Mouse (Mus musculus): ENCODE measurements around the gene Cd164l2. TPM values are rescaled to one million over a fixed set of nuclear protein-coding genes. Genes with fewer than 3 reads are reported as not detected.
A peak's percentile ranks its signal among the peaks of the same experiment; 100 is the strongest.

The Cd164l2 gene
- polyA plus RNA-seq, 1 experiment from 2014 or later: 0.93 TPM

DNA sequence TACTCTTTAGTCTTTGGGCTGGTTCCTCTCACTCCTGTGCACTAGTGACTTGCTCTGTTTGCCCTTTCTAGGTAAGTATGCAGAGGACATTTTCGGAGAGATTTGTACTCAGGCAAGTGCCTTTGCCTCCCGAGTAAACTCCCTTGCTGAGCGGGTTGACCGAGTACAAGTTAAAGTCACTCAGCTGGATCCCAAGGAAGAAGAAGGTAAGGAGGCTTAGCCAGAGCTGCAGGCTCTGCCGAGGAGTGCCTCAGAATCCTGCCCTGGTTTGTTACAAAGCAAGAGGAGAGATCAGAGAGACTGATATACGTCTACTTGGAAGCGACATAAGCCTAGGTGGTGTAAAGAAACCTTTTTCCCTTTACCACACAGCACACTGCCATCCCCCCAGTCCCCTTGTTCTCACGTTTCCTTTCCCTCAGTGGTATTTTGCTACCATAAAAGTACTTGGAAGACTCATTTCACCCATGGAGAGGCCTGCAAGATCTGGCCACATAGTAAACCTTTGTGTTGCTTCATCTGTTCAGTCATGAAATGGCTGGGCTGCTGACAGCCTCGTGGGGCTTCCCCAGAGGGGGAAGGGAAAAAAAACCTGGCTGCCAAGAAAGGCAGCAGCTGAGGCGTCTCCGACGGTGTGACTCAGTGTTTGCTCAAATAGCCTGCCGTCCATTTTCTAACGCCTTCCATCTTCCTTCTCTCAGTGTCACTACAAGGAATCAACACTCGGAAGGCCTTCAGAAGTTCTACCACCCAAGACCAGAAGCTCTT is 26.8 kb upstream of the Cd164l2 start:
- Histone ChIP-seq H3K36me3 (ENCODE audit: control insufficient read depth, insufficient read depth, low read length) (no peaks in the 10 kb centered on the region), H3K9ac (ENCODE audit: low read depth, low read length) (no peak overlapping the region), H3K27ac (ENCODE audit: low read depth, low read length) (0 out of 2 replicates have a peak overlapping the region, but pooled peaks have one; percentile 9), H3K4me1 (replicated peaks; ENCODE audit: control insufficient read depth, insufficient read depth, low read length) (no peaks in the 10 kb centered on the region), H3K9me3 (ENCODE audit: control insufficient read depth, low read length) (no peaks in the 10 kb centered on the region), H3K4me2 (replicated peaks; ENCODE audit: low read depth, low read length) (no peak overlapping the region), H3K27me3 (ENCODE audit: control insufficient read depth, insufficient read depth, low read length) (no peaks in the 10 kb centered on the region), H3K4me3 (ENCODE audit: low read depth, low read length) (no peak overlapping the region)
- no peak for ATAC-seq (ENCODE audit: low FRiP score)
- 56% methylated on average over 15 of the region's 15 CpGs for WGBS
- no peak for DNase-seq (ENCODE audit: low spot score)

DNA sequence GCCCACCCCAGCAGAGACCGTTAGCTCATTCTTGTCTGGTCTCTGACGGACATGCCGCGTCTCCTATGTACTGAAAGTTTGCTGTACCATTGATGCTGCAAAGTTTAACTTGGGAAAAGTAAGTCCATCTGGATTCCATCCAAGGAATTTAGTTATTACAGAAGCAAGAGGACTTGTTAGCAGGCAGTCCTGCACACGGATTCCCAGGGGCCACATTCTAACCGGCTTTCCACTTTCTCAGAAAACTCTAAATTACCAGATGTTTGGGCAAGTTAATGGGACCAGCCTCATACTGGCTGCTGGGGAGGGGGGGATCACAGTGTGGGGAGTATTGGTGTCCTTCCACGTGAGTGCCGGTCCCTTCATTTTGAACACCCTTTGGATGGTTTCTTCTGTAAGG is 26.0 kb upstream of the Cd164l2 start:
- Histone ChIP-seq H3K36me3 (ENCODE audit: control insufficient read depth, insufficient read depth, low read length) (no peaks in the 10 kb centered on the region), H3K4me1 (replicated peaks; ENCODE audit: control insufficient read depth, insufficient read depth, low read length) (no peaks in the 10 kb centered on the region), H3K9me3 (ENCODE audit: control insufficient read depth, low read length) (no peaks in the 10 kb centered on the region), H3K4me3 (ENCODE audit: low read depth, low read length) (no peak overlapping the region), H3K27me3 (ENCODE audit: control insufficient read depth, insufficient read depth, low read length) (no peaks in the 10 kb centered on the region), H3K27ac (ENCODE audit: low read depth, low read length) (no peak overlapping the region), H3K9ac (ENCODE audit: low read depth, low read length) (no peak overlapping the region), H3K4me2 (replicated peaks; ENCODE audit: low read depth, low read length) (no peak overlapping the region)
- ATAC-seq (ENCODE audit: low FRiP score): no peak
- DNase-seq (ENCODE audit: low spot score): no peak
- 82% methylated on average over 8 of the region's 8 CpGs for WGBS

DNA sequence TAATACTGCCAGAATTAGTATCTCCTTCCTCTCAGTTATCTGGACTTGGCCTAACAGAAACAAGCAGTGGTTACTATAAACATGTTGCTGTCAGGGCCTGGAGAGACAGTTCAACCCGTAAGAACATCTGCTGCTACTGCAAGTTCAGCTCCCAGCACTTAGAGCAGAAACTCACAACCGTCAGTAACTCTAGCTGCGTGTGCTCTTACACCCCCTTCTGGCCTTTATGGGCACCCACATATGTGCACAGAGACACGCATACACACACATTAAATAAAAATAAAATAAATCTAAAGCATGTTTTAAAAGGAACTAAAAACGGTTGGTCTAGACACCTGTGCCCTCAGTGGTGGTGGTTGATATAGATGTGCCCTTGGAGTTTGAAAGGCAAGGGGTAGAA is 25.1 kb upstream of the Cd164l2 start:
- 91% methylated on average over 5 of the region's 5 CpGs for WGBS
- Histone ChIP-seq H3K36me3 (ENCODE audit: control insufficient read depth, insufficient read depth, low read length) (no peaks in the 10 kb centered on the region), H3K9me3 (ENCODE audit: control insufficient read depth, low read length) (no peaks in the 10 kb centered on the region), H3K9ac (ENCODE audit: low read depth, low read length) (no peak overlapping the region), H3K4me3 (ENCODE audit: low read depth, low read length) (no peak overlapping the region), H3K4me1 (replicated peaks; ENCODE audit: control insufficient read depth, insufficient read depth, low read length) (no peaks in the 10 kb centered on the region), H3K27me3 (ENCODE audit: control insufficient read depth, insufficient read depth, low read length) (no peaks in the 10 kb centered on the region), H3K4me2 (replicated peaks; ENCODE audit: low read depth, low read length) (no peak overlapping the region), H3K27ac (ENCODE audit: low read depth, low read length) (no peak overlapping the region)
- DNase-seq (ENCODE audit: low spot score) (no peak), ATAC-seq (ENCODE audit: low FRiP score) (no peak)

GRCm38 (mm10) chr4:133189396-133189795 is 22.5 kb upstream of the Cd164l2 start:
- ATAC-seq (ENCODE audit: low FRiP score) (no peak), DNase-seq (ENCODE audit: low spot score) (no peak)
- H3K9ac ChIP-seq (ENCODE audit: low read depth, low read length): no peak overlapping the region
- no peak overlapping the region for H3K27ac ChIP-seq (ENCODE audit: low read depth, low read length)
- no peak overlapping the region for H3K4me3 ChIP-seq (ENCODE audit: low read depth, low read length)
- no peak overlapping the region for H3K4me2 ChIP-seq (replicated peaks; ENCODE audit: low read depth, low read length)
- H3K9me3 ChIP-seq (ENCODE audit: control insufficient read depth, low read length): no peaks in the 10 kb centered on the region
- H3K27me3 ChIP-seq (ENCODE audit: control insufficient read depth, insufficient read depth, low read length): no peaks in the 10 kb centered on the region
- 67% methylated on average over 10 of the region's 10 CpGs for WGBS
- H3K36me3 ChIP-seq (ENCODE audit: control insufficient read depth, insufficient read depth, low read length): no peaks in the 10 kb centered on the region
- H3K4me1 ChIP-seq (replicated peaks; ENCODE audit: control insufficient read depth, insufficient read depth, low read length): no peaks in the 10 kb centered on the region

GRCm38 (mm10) chr4:133194482-133194881 is 17.4 kb upstream of the Cd164l2 start:
- no peak for ATAC-seq (ENCODE audit: low FRiP score)
- no peaks in the 10 kb centered on the region for H3K36me3 ChIP-seq (ENCODE audit: control insufficient read depth, insufficient read depth, low read length)

GRCm38 (mm10) chr4:133195014-133195413 is 16.9 kb upstream of the Cd164l2 start:
- Histone ChIP-seq H3K4me2 (replicated peaks; ENCODE audit: low read depth, low read length) (no peak overlapping the region), H3K36me3 (ENCODE audit: control insufficient read depth, insufficient read depth, low read length) (no peaks in the 10 kb centered on the region), H3K27me3 (ENCODE audit: control insufficient read depth, insufficient read depth, low read length) (no peaks in the 10 kb centered on the region), H3K9me3 (ENCODE audit: control insufficient read depth, low read length) (no peaks in the 10 kb centered on the region), H3K4me3 (ENCODE audit: low read depth, low read length) (no peak overlapping the region), H3K27ac (ENCODE audit: low read depth, low read length) (no peak overlapping the region), H3K9ac (ENCODE audit: low read depth, low read length) (no peak overlapping the region), H3K4me1 (replicated peaks; ENCODE audit: control insufficient read depth, insufficient read depth, low read length) (peaks cover 19% of the 10 kb centered on the region)
- WGBS: 75% methylated on average over 4 of the region's 4 CpGs
- no peak for DNase-seq (ENCODE audit: low spot score)
- ATAC-seq (ENCODE audit: low FRiP score): no peak

More at GRCm38 (mm10) chr4:133194482-133194881, 17.4 kb upstream of the Cd164l2 start:
- 86% methylated on average over 8 of the region's 11 CpGs for WGBS
- H3K9ac ChIP-seq (ENCODE audit: low read depth, low read length): no peak overlapping the region
- no peak overlapping the region for H3K4me3 ChIP-seq (ENCODE audit: low read depth, low read length)
- no peaks in the 10 kb centered on the region for H3K9me3 ChIP-seq (ENCODE audit: control insufficient read depth, low read length)
- no peaks in the 10 kb centered on the region for H3K27me3 ChIP-seq (ENCODE audit: control insufficient read depth, insufficient read depth, low read length)
- DNase-seq (ENCODE audit: low spot score): no peak
- H3K4me2 ChIP-seq (replicated peaks; ENCODE audit: low read depth, low read length): no peak overlapping the region
- peaks cover 15% of the 10 kb centered on the region for H3K4me1 ChIP-seq (replicated peaks; ENCODE audit: control insufficient read depth, insufficient read depth, low read length)
- no peak overlapping the region for H3K27ac ChIP-seq (ENCODE audit: low read depth, low read length)

DNA sequence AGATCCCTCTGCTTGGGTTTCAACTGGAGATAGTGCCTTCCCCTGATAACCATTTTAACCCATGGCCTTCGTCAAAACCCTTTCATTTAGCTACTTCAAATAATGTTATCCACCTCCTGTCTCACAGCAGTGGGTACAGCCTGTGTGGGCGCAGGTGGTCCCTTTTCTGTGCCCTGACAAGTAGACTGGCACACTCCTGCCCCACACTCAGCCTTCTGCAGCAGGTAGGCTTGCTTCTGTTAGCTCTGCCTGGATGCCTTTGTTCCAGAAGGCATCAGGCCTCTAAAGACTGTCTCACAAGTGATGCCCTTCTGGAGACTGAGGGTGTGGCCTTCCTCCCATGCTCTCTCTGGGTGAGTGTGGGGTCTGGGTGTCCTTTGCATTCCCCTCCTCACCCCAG is 15.8 kb upstream of the Cd164l2 start:
- Histone ChIP-seq H3K27ac (ENCODE audit: low read depth, low read length) (no peak overlapping the region), H3K9me3 (ENCODE audit: control insufficient read depth, low read length) (no peaks in the 10 kb centered on the region), H3K4me3 (ENCODE audit: low read depth, low read length) (no peak overlapping the region), H3K9ac (ENCODE audit: low read depth, low read length) (no peak overlapping the region), H3K4me1 (replicated peaks; ENCODE audit: control insufficient read depth, insufficient read depth, low read length) (peaks cover 25% of the 10 kb centered on the region), H3K27me3 (ENCODE audit: control insufficient read depth, insufficient read depth, low read length) (no peaks in the 10 kb centered on the region), H3K4me2 (replicated peaks; ENCODE audit: low read depth, low read length) (no peak overlapping the region), H3K36me3 (ENCODE audit: control insufficient read depth, insufficient read depth, low read length) (no peaks in the 10 kb centered on the region)
- ATAC-seq (ENCODE audit: low FRiP score) (no peak), DNase-seq (ENCODE audit: low spot score) (no peak)
- 89% methylated on average over 2 of the region's 2 CpGs for WGBS

GRCm38 (mm10) chr4:133196852-133197251 is 15.1 kb upstream of the Cd164l2 start:
- DNase-seq (ENCODE audit: low spot score): no peak
- peak overlapping the region; percentile 19; the same call in 1 of the 2 replicates for H3K9ac ChIP-seq (ENCODE audit: low read depth, low read length)
- peak overlapping the region; percentile 64 for H3K27ac ChIP-seq (ENCODE audit: low read depth, low read length)
- H3K4me2 ChIP-seq (replicated peaks; ENCODE audit: low read depth, low read length): no peak overlapping the region
- no peaks in the 10 kb centered on the region for H3K36me3 ChIP-seq (ENCODE audit: control insufficient read depth, insufficient read depth, low read length)
- peaks cover 25% of the 10 kb centered on the region for H3K4me1 ChIP-seq (replicated peaks; ENCODE audit: control insufficient read depth, insufficient read depth, low read length)
- H3K9me3 ChIP-seq (ENCODE audit: control insufficient read depth, low read length): no peaks in the 10 kb centered on the region
- H3K4me3 ChIP-seq (ENCODE audit: low read depth, low read length): no peak overlapping the region
- no peak for ATAC-seq (ENCODE audit: low FRiP score)
- H3K27me3 ChIP-seq (ENCODE audit: control insufficient read depth, insufficient read depth, low read length): no peaks in the 10 kb centered on the region
- 40% methylated on average over 7 of the region's 7 CpGs for WGBS

GRCm38 (mm10) chr4:133197355-133197754 is 14.6 kb upstream of the Cd164l2 start:
- Histone ChIP-seq H3K27me3 (ENCODE audit: control insufficient read depth, insufficient read depth, low read length) (no peaks in the 10 kb centered on the region), H3K9me3 (ENCODE audit: control insufficient read depth, low read length) (no peaks in the 10 kb centered on the region), H3K4me2 (replicated peaks; ENCODE audit: low read depth, low read length) (no peak overlapping the region), H3K27ac (ENCODE audit: low read depth, low read length) (peak overlapping the region; percentile 64), H3K4me1 (replicated peaks; ENCODE audit: control insufficient read depth, insufficient read depth, low read length) (peaks cover 25% of the 10 kb centered on the region), H3K36me3 (ENCODE audit: control insufficient read depth, insufficient read depth, low read length) (no peaks in the 10 kb centered on the region), H3K9ac (ENCODE audit: low read depth, low read length) (peak overlapping the region; percentile 19; the same call in 1 of the 2 replicates), H3K4me3 (ENCODE audit: low read depth, low read length) (no peak overlapping the region)
- no peak for DNase-seq (ENCODE audit: low spot score)
- WGBS: 18% methylated on average over 5 of the region's 5 CpGs
- ATAC-seq (ENCODE audit: low FRiP score): peak; percentile 20; the same call in 1 of the 2 replicates
